Mouse (Mus musculus) cerebellum, adult 8-10 months (tissue): ENCODE measurements at regions not wholly inside any gene's neighbourhood (a gene's known extent, or its start where the extent isn't known, plus 50 kb on each side); places are given as distances from the start of the nearest gene placed in this dataset.

Source experiments
- DNase-seq: peaks from one replicate; pipeline ENCODE4 v3.0.0; 2022

DNA sequence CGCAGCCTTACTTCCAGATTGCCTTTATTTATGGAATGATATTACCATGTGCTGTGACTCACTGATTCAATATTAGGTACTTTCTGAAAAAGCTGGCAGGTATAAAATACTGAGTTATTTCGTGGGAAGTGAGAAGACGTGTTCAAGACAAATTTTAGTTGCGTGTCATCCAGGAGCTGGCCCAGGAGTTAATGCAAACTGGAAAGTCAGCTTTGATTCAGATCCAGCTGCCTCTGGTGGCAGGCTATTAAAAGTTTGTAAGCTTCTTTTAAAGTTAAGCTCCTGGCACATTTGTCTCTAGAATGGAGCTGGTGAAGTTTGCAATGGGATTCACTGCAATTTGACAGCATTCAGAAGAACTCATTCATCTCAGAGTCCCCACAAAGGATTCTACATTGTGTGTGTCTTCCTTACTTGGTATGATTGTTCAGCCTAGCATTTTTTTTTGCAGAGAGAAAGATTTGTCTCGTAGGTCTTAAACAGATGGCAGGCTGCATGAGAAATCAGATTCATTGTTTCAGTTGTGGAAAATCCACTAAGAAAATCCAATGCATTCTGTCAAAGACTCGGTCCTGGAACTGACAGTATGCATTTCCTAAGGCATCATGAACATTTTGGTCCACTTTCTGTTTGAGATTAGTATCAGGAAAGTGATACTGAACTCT lies 599.1 kb downstream of the Gm19410 start:
- no peak for DNase-seq

DNA sequence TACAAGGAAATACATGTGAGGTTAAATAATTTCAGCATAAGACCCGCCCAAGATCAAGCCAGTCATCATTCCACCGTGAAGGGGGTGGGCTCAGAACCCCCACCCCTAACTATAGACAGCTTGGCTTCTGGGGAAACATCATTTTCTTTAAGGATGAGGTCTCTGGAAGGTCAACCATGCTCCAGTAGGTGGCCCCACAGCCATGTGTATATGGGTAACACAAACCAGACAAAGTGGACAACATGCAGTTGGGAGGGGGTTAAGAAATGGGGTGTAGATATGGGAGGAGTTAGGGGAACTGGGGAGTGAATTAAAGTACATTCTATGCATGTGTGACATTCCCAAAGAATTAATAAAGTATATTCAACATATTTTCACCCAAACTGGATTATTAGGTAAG lies 600.4 kb downstream of the Gm19410 start:
- DNase-seq: peak; percentile 48

DNA sequence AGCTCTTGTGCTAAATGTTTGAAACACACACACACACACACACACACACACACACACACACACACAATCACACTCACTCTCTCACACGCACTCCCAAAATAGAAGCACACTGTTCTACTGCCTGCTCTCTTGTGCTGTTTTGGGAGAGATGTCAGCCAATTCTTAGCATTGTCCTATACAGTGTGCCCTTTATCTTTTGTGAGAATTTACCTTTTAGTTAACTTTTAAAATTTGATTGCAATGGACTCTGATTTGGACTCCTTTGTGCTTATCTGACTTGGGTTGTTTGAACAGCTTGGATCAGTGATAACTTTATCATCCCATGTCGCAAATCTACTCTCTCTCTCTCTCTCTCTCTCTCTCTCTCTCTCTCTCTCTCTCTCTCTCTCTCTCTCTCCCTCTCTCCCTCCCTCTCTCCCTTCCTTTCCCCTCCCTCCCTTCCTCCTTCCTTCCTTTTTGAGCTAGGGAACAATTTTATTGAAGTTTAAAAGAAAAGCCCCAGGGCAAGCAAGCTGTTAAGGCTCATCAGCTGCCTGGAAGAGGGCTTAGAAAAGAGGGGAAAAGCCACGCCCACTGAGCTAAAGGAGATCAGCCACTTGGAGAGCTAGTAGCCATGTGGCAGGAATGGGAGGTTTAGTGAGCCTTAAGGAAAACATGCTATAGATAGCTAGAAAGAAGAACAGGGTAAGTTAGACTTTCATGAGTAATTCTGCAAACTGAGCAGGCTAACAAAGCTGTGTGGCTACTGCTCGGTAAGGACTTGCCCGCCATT lies 611.2 kb downstream of the Gm19410 start:
- no peak for DNase-seq

DNA sequence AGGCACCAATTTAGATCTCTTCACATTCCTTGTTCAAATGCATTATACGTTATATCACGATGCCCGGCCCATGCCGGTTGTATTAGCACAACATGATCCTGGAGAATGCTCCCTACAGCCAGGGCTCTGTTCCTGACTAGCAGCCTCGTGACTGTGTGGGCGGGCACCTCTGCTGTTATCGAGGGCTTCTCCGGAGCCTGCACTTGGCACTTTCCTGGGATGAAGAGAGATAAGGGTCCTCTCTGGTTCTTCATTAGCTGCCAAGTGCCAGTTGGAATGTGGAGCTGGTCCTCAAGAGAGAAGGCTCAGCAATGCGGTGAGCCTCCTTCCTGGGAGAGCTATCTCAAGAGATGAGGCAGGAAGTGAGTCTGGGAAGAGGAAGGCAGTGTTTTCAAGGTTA lies 598.9 kb upstream of the AI429214 start:
- DNase-seq: no peak

DNA sequence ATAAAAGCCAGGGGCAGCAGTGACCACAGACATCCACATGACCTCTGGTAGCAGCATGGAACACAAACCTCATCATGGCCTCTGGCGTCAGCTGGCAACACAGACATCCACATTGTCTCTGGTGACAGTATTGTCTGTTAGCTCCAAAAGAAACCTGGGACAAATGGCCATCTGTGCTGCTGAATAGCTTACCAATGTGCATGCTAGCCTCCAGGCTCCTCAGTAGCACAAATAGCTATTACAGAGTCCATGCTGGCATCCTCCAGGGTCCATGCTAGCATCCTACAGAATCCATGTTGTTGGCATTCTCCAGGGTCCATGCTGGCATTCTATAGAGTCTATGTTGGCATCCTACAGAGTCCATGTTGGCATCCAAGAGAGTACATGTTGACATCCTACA lies 596.9 kb upstream of the AI429214 start:
- peak; percentile 19 for DNase-seq

- peak; percentile 80 for DNase-seq
Measured at GRCm38 (mm10) chr8:36406706-36407105, 586.7 kb upstream of the AI429214 start.
